Mouse (Mus musculus): ENCODE data around the gene Dffa. TPM values are rescaled to one million over a fixed set of nuclear protein-coding genes. Genes with fewer than 3 reads are reported as not detected.
"Not testable (repeated sequence)": the region's sequence is repeated elsewhere in the genome, so short reads cannot be mapped to it uniquely, and the experiment has no call there.

Gene Dffa
- total RNA-seq, 2 experiments from 2014 or later, result 60.4 to 90.0 TPM

DNA sequence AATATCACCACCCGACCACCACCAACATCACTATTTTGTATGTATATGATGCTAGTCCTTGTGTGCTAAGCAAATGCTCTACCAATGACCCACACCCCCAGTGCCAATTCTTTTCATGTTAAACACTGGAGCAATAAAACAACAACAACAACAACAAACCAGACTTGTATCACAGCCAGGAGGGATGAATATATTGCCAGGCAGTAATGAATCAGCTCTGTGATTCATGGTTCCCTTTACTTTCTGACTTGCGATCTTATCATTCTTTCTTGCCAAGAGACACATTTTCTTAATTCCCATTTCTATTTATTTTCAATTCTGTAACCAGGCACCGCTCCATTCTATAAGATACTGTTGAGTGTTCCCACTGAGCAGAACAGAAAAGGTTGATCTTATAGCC, 2.5 kb upstream of the Dffa start:
- no peak overlapping the region for H3K27ac ChIP-seq
- DNase-seq, result no peak
- intact Hi-C loops (cut with DNase I), result no loop called here
- no peak overlapping the region for H3K4me3 ChIP-seq
- no peak for TF ChIP-seq CTCF (IDR thresholded peaks at IDR 0.05)

DNA sequence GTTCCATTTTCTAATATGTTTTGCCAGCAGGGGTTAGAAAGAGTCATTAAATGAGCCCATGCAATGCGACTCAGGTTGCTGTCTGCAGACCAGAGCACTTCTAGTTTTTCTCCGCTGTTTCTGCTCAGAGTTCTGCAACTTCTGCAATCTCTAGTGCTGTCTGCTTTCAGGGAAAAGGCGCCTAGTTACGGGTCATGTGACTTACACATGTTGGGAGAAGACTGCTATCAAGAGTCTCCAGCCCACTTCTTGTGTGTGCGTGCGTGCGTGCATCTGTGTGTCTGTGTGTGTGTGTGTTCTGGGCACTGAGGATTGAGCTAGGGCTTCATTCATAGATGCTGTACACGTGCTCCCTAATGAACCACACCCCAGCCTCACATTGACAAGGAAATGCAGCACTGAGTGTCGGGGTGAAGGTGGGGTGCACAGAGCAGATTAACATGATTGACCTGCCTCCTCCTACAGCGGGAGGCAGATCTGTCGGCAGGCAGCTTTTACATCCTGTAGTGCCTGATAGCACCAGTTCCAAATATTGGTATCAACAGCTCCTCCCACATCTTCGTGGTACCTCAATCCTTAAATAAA, 16.1 kb downstream of the Dffa start:
- H3K27ac ChIP-seq; intact Hi-C loops (cut with DNase I); H3K4me3 ChIP-seq; DNase-seq: not testable (repeated sequence)

DNA sequence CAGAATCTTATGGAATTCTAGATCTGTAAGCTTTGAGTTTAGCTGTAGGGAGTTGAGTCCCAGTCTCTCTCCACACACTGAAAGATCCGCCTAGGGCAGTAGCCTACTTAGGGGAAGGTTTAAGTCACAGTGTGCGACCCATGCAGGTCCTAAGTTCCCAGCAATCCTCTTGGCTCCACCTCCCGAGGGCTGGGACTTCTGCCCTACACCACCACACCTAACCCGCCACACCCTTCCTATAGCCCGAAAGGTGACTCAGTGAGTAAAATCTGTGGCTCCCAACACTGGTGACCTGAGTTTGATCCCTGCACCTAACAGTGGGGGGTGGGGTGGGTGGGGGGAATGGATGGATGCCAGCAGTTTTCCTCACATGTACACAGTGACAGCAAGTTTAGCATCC, 19.5 kb downstream of the Dffa start:
- H3K4me3 ChIP-seq, result no peak overlapping the region
- H3K27ac ChIP-seq, result no peak overlapping the region
- DNase-seq, result no peak
- intact Hi-C loops (cut with DNase I), result no loop called here
- TF ChIP-seq CTCF (IDR thresholded peaks at IDR 0.05), result no peak

DNA sequence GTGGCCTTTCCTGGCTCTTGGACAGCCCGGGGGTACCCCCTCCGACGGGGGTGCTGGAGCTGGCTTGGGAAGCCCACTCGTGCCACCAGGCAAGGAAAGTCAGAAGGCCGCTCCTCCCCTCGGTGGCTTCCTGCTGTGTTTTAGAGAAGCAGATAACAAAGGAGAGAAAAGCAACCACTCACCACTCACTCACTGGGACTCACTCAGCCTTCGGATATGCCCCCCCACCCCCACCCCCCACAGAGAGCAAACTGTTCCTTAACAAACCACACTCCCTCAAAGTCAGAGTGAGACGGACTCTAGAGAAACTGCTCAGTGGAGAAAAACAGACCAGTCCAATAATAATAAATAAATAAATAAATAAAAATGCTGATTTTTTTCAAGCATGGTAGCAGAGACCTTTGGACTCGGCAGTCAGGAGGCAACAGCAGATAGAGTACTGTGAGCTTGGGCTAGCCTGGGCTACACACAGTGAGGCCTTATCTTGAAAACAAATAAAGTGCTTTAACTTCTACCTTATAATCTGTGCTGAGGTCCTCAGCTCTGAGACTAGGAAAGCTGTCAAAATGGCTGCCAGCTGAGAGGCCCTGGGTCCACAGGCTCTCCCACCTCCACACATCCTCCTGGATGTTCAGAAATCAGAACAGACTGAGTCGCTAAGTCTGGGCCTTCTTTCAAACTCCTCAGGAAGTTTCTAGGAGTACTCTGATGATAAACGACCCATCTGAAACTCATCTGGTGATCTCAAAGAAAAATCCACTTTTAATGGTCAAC, 21.6 kb downstream of the Dffa start:
- TF ChIP-seq CTCF (IDR thresholded peaks at IDR 0.05), result no peak
- intact Hi-C loops (cut with DNase I), result no loop called here
- no peak overlapping the region for H3K27ac ChIP-seq
- no peak for DNase-seq
- no peak overlapping the region for H3K4me3 ChIP-seq

DNA sequence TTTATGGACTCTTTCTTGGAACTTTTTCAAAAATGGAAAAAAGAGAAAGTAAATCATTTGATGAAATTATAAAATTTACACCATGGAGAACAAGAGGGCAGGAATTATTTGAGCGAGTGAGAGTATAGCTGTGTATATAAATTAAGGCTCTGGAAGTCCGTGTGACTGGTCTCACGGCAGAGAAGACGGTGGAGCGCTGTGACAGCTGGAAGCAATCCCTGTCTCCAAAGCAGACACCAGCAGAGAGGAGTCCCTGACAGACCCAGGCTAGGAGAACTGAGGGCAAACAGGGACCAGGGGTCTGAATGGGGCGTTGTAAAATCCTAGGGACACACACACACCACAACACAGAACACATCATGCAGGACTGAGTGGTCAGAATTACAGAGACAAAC, 22.2 kb downstream of the Dffa start:
- intact Hi-C loops (cut with DNase I), result no loop called here
- no peak for TF ChIP-seq CTCF (IDR thresholded peaks at IDR 0.05)
- Histone ChIP-seq H3K27ac (no peak overlapping the region), H3K4me3 (no peak overlapping the region)
- no peak for DNase-seq

DNA sequence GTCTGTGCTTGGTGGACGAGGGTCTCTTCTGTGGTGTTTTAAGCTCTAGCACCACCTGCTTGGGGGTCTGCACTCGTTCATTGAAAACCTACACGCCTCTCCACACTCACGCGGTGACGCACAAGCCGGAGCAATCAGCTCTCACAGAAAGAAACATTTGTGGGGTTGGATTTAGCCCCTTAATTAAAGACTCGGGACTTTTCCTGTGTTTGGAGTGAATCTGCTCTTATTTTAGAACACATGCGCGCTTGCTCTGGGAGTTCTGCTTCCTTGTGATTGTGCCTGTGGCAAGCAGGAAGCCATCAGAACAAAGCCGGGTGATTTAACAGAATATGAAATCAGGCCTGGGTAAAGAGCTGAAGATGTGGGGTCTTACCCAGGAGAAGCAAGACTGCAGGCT, 22.7 kb downstream of the Dffa start, which contains the start of gene Cort:
TSS of gene Cort (minus strand) at position 101 of the 400 bp plus-strand sequence.
- DNase-seq, result no peak
- Histone ChIP-seq H3K4me3 (no peak within 1 kb of the TSS), H3K27ac (no peak within 1 kb of the TSS)
- intact Hi-C loops (cut with DNase I), result no loop called here
- no peak for TF ChIP-seq CTCF (IDR thresholded peaks at IDR 0.05)

DNA sequence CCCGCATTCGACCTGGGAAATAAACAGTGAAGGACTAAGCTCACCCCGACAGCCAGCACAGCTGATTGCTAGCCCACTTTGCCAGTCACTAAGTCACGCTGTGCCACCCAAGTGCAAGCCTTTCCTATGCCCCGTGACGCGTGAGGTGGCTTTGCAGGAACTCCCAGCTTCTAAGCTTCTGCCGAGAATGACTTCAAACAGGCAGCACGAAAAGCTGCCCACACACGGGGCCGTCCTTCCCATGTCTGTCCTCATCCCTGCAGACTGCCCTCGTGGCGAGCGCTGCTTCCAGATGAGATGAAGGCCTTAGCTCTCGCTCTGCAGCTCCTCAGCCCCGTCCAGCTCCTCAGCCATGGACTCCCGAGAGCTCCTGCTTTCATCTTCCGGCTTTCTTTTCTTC, 24.5 kb downstream of the Dffa start:
- no peak for DNase-seq
- Histone ChIP-seq H3K4me3 (no peak overlapping the region), H3K27ac (no peak overlapping the region)
- no peak for TF ChIP-seq CTCF (IDR thresholded peaks at IDR 0.05)
- intact Hi-C loops (cut with DNase I), result no loop called here

DNA sequence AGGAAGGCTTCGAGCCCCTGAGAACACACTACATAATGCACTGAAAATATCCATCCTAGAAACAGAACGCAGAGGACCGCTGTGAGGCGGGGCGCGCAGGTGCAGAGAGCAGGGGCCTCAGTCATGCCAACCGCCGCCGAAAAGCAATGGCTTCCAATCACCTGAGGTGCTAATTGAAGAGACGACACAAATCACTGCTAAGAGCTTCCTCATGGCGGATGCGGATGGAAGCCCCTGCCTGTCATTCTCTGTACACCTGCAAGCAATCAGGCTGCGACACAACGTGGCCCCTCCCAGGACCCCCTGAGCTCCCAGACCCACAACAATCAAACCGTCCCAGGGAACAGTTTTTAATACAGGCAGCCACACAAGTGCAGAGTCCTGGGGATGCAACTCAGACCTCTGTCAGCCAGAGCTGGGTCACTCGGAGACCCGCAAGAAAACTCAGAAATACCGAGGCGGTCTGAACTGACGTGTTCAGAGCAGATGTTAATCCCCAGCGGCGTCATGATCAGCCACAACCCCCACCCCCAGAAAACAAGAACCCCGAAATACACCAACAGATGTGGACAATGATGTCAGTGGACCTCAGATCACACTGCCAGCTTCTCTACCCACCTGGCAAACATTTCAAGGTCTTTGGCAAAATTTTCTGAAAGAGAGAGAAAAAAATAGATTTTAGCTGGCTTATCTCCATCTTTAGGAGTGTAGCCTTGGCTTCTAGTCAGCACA, 27.2 kb downstream of the Dffa start:
- no peak overlapping the region for H3K4me3 ChIP-seq
- TF ChIP-seq CTCF (IDR thresholded peaks at IDR 0.05), result no peak
- intact Hi-C loops (cut with DNase I), result no loop called here
- no peak overlapping the region for H3K27ac ChIP-seq
- DNase-seq, result no peak

DNA sequence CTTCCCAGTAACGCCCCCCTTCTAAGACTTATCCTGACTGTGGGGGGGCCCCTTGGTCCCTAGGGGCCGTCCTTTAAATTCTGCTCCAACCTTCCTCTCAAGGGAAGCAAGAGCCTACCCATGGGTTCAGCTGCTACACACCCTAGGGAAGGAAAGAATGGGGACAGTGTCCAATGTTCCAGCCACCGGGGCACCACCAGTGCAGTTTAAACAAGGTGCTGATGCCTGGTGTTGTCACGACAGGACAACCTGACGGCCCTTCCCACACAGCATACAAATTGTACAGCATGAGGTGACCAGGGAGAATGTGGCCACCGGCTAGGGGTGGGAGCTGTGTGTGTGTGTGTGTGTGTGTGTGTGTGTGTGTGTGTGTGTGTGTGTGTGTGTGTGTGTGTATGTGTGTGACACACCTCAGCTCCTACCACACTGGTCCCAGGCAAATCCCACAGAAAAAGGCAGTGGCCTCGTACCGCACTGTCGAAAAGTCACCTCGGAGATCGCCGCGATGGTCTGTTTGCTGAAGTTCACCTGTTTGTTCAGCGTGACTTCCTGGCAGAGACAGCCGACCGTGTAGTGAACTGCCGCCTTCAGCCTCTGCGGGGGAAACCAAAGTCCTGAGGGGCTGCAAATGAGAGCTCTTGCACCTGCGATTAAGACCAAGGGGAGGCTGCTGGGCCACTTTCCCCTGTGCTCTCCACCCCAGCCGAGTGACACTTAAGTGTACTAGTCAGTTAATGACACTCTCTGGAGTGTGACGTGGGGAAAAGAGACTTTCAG, 28.0 kb downstream of the Dffa start:
- peak; percentile 16 for DNase-seq
- Histone ChIP-seq H3K27ac (no peak overlapping the region), H3K4me3 (no peak overlapping the region)
- intact Hi-C loops (cut with DNase I), result no loop called here
- TF ChIP-seq CTCF (IDR thresholded peaks at IDR 0.05), result no peak

DNA sequence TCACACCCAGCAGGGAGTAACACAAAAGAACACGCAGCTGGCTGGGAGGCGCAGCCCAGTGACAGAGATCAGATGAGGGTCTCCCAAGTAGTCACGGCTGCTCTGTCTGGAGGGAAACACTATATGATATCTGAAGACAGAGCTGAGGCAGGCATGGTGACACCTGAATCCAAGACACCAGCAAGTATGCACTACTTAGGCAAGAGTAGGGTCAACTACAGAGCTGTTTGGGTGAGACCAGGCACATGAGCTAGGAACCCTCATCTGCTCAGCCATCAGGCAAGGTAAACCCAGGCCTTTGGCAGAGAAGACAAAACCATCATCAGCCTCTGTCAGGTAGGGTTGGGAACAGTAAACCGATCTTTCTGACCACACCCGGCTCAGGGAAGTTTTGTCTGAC, 29.4 kb downstream of the Dffa start:
- intact Hi-C loops (cut with DNase I), result no loop called here

DNA sequence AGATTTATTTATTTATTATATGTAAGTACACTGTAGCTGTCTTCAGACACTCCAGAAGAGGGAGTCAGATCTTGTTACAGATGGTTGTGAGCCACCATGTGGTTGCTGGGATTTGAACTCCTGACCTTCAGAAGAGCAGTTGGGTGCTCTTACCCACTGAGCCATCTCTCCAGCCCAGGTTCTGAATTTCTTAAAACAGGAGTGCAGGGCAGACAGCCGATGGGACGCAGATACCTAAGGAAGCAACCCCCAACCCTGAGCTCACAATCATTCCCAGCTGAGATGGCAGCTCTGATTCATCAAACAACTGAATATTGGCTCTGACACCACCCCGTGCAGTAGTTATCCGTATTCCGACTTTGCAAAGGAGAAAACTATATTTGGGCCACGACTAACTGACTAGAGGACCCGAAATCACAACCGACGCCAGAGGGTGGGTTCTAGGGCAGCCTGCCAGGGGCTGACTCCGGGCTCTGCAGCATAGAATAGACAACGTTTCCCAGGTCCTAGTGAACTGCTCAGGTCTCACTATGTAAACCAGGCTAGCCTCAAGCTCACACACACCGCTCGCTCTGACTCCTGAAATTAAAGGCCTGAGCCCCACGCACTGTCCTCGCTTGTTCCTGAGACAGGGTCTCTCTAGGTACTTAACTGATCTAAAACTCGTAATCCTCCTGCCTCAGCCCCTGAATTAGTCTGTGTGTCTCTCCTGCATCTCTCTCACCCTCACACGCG, 32.3 kb downstream of the Dffa start:
- H3K27ac ChIP-seq, result peak overlapping the region; percentile 91
- H3K4me3 ChIP-seq, result peak overlapping the region; percentile 93
- DNase-seq, result no peak
- no peak for TF ChIP-seq CTCF (IDR thresholded peaks at IDR 0.05)
- intact Hi-C loops (cut with DNase I), result loop anchor here (2.0 kb wide), 1 partner anchor 59 kb away; no protein-coding TSS in a partner anchor

More for the DNA sequence above, 29.4 kb downstream of the Dffa start:
- DNase-seq, result peak; percentile 7
- Histone ChIP-seq H3K4me3 (no peak overlapping the region), H3K27ac (no peak overlapping the region)
- no peak for TF ChIP-seq CTCF (IDR thresholded peaks at IDR 0.05)
